Mouse (Mus musculus): Measurements from ENCODE around the gene Ece1.

GRCm38 (mm10) chr4:137902873-137903272, 40.8 kb downstream of the Ece1 start:
- TF ChIP-seq CTCF (IDR thresholded peaks at IDR 0.05; ENCODE audit: low read depth) (no peak), EP300 (IDR thresholded peaks at IDR 0.05; ENCODE audit: low read depth) (no peak)
